Mouse (Mus musculus): ENCODE measurements at regions not wholly inside any gene's neighbourhood (a gene's known extent, or its start where the extent isn't known, plus 50 kb on each side); places are given as distances from the start of the nearest gene placed in this dataset.

DNA sequence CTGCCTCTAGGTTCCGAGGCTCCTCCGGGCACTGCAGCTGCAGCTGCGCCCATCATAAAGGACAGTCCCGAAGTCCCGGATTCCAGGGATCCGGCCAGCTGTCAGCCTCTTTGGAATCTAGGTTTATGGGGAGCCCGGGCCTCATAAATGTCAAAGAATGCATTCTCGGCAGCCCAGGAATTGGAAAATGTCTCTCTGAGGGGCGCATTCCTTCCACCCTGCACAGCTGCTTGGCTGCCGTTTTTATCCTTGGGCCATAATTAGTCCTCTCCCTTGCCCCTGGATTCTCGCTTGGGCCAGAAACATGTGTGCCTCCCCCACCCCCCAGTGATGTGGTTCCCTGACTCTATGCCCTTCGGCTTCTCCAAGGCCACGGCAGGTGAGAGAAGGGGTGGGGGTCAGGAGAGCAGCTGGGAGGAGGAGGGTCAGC lies 91.1 kb downstream of the Kif26a start:
- TF ChIP-seq POLR2A (IDR thresholded peaks at IDR 0.05; ENCODE audit: extremely low read depth, insufficient read depth, low read length) (no peak), CTCF (IDR thresholded peaks at IDR 0.05; ENCODE audit: low read depth, low read length) (no peak)
